Mouse (Mus musculus) testis, adult 2 months (tissue): ENCODE measurements around the gene 9030025P20Rik. TPM values are rescaled to one million over a fixed set of nuclear protein-coding genes. Genes with fewer than 3 reads are reported as not detected.
"Not testable (repeated sequence)": the region's sequence is repeated elsewhere in the genome, so short reads cannot be mapped to it uniquely, and the experiment has no call there.

Experiments
- H3K27ac ChIP-seq: fragments of 200-500 bp; 2 replicates; pipeline ENCODE4 v1.5.1; 2012; ENCODE audit warnings: low read depth, low read length; ENCODE audit not compliant: control insufficient read depth, insufficient read depth
- H3K27me3 ChIP-seq: fragments of 200-500 bp; 2 replicates; pipeline ENCODE4 v1.6.1; 2012; ENCODE audit warnings: mild to moderate bottlenecking, low read length, moderate library complexity; ENCODE audit not compliant: control insufficient read depth, insufficient read depth
- H3K36me3 ChIP-seq: fragments of 200-500 bp; 2 replicates; pipeline ENCODE4 v1.6.1; 2012; ENCODE audit warnings: mild to moderate bottlenecking, low read length; ENCODE audit not compliant: control insufficient read depth, insufficient read depth
- H3K4me1 ChIP-seq: fragments of 200-500 bp; 2 replicates; pipeline ENCODE4 v1.6.1; 2012; ENCODE audit warnings: low read length; ENCODE audit not compliant: control insufficient read depth, insufficient read depth
- H3K4me3 ChIP-seq: fragments of 200-500 bp; 2 replicates; pipeline ENCODE4 v1.5.1; 2012; ENCODE audit warnings: low read depth, mild to moderate bottlenecking, low read length, moderate library complexity, mixed read lengths; ENCODE audit not compliant: control insufficient read depth
- CTCF ChIP-seq: fragments of 200-500 bp; IDR thresholded peaks from 2 replicates; pipeline ENCODE4 v1.5.1; 2012; ENCODE audit warnings: low read depth, mild to moderate bottlenecking, inconsistent platforms, low read length, moderate library complexity; ENCODE audit not compliant: control insufficient read depth, insufficient read depth, insufficient replicate concordance
- POLR2A ChIP-seq: fragments of 200-500 bp; IDR thresholded peaks from 2 replicates; pipeline ENCODE4 v1.6.1; 2012; ENCODE audit warnings: low read depth, mild to moderate bottlenecking, inconsistent platforms, low read length, moderate library complexity; ENCODE audit not compliant: control insufficient read depth
- polyA plus RNA-seq: library from polyadenylated mRNA; depleted of rRNA; stranded (reverse); fragments of >200 nt; gene quantifications from 2 replicates; pipeline ENCODE4 v1.2.3, GENCODE M21; 2012; rRNA removed

Gene 9030025P20Rik
- 11.3 and 12.6 TPM in 2 replicates for polyA plus RNA-seq

- H3K27me3 ChIP-seq, H3K27ac ChIP-seq, H3K4me3 ChIP-seq, H3K4me1 ChIP-seq, H3K36me3 ChIP-seq: not testable (repeated sequence)
Observed at GRCm38 (mm10) chr17:14978362-14979038, at the start of gene 9030025P20Rik, which contains the start of gene Gm3417. Gene 9030025P20Rik, plus strand, starts transcription at chr17:14978468. Gene Gm3417, minus strand, starts transcription at chr17:14978790.

DNA sequence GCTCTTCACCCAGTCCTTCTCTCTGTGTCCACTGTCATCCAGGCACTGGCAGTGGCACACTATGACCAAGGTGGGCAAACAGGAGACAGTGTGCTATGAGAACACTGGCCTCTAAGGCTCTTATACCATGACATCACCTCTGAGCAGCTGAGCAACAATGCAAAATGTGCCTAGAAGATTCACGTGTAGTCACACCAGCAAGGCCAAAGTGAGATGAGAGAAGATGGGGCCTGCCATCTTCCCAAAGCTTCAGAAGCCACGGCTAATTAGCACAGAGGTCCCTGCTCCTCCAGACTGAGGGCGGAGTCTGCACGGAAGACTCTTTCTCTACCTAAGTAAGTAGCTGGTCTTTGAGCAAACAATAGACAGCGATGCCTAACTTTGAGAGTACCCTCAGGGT, 49.6 kb upstream of the 9030025P20Rik start:
- Histone ChIP-seq H3K36me3 (no peaks in the 10 kb centered on the region; the same call in 1 of the 2 replicates), H3K27me3 (no peaks in the 10 kb centered on the region), H3K4me3 (no peak overlapping the region), H3K27ac (no peak overlapping the region), H3K4me1 (no peaks in the 10 kb centered on the region)
- TF ChIP-seq POLR2A (no peak), CTCF (no peak)

GRCm38 (mm10) chr17:14930697-14931096, 47.6 kb upstream of the 9030025P20Rik start:
- H3K4me3 ChIP-seq, result no peak overlapping the region
- no peaks in the 10 kb centered on the region; the same call in 1 of the 2 replicates for H3K36me3 ChIP-seq
- no peak for TF ChIP-seq CTCF
- no peak for TF ChIP-seq POLR2A
- no peak overlapping the region for H3K27ac ChIP-seq
- no peaks in the 10 kb centered on the region for H3K27me3 ChIP-seq
- peaks cover 8% of the 10 kb centered on the region for H3K4me1 ChIP-seq

- H3K4me3 ChIP-seq, result no peak overlapping the region
- TF ChIP-seq POLR2A (no peak), CTCF (no peak)
- H3K4me1 ChIP-seq, result peaks cover 8% of the 10 kb centered on the region
- no peaks in the 10 kb centered on the region for H3K27me3 ChIP-seq
- no peaks in the 10 kb centered on the region; the same call in 1 of the 2 replicates for H3K36me3 ChIP-seq
- H3K27ac ChIP-seq, result no peak overlapping the region
Observed at GRCm38 (mm10) chr17:14931469-14931868, 46.8 kb upstream of the 9030025P20Rik start.

DNA sequence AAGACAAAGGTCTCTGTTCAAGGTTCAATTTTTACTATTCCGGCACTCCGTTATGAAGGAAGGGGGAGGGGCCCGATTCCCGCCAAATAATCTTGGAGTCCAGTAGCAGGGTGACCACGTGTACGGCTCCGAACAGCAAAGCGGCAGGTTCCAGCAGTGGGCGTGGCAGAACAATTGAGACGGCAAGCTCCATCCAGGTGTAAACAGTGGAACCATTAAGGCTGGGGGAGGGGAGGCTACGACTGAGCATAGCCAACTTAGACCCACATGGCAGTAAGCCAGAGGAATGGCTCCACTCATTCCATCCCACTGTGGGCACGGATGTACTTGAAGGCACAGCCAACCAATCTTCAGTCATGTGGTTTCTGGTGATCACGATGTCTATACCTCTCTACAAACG, 43.0 kb upstream of the 9030025P20Rik start:
- not testable (repeated sequence) for H3K4me1 ChIP-seq, H3K36me3 ChIP-seq, H3K27ac ChIP-seq, H3K27me3 ChIP-seq
- peak overlapping the region; percentile 44 for H3K4me3 ChIP-seq

- Histone ChIP-seq H3K4me3 (peak overlapping the region; percentile 2; the same call in 1 of the 2 replicates), H3K27me3 (no peaks in the 10 kb centered on the region), H3K27ac (no peak overlapping the region), H3K4me1 (peaks cover 8% of the 10 kb centered on the region), H3K36me3 (no peaks in the 10 kb centered on the region)
- no peak for TF ChIP-seq POLR2A
- no peak for TF ChIP-seq CTCF
Observed at GRCm38 (mm10) chr17:14935841-14936605, 42.2 kb upstream of the 9030025P20Rik start.

- not testable (repeated sequence) for H3K27me3 ChIP-seq, H3K27ac ChIP-seq, H3K36me3 ChIP-seq, H3K4me1 ChIP-seq
- H3K4me3 ChIP-seq, result peak overlapping the region; percentile 89
Observed at GRCm38 (mm10) chr17:14942181-14942580, 36.1 kb upstream of the 9030025P20Rik start.

- Histone ChIP-seq H3K4me3 (peak within 1 kb of the TSS; percentile 89), H3K27me3 (no peaks in the 10 kb centered on the region), H3K4me1 (peaks cover 5% of the 10 kb centered on the region; the same call in 1 of the 2 replicates), H3K27ac (peak within 1 kb of the TSS; percentile 84), H3K36me3 (no peaks in the 10 kb centered on the region)
- peak; percentile 98 for TF ChIP-seq POLR2A
- TF ChIP-seq CTCF, result no peak
Observed at GRCm38 (mm10) chr17:14943009-14943728, 35.1 kb upstream of the 9030025P20Rik start, which contains the start of the genes Wdr27 and 1600012H06Rik. Gene Wdr27, minus strand, starts transcription at chr17:14943158. Gene 1600012H06Rik, plus strand, starts transcription at chr17:14943184.
